In genomic region chr5:109691205-109691965, GRCm38 (mm10) we compare ENCODE assay signal across 8 mouse cellular contexts. TPM values are rescaled to one million over a fixed set of nuclear protein-coding genes. Genes with fewer than 3 reads are reported as not detected.
DNase-seq lines count a peak whose midpoint lies in the region; ATAC-seq and TF ChIP-seq lines count a peak whose summit lies in the region.
"Not testable (repeated sequence)": the region's sequence is repeated elsewhere in the genome, so short reads cannot be mapped to it uniquely, and the experiment has no call there.

No protein-coding gene starts in this region.

- in situ Hi-C loops in CH12.LX (cut with MboI; ENCODE audit: low pct_ligation_motif_present, low pct_unique_long_range_greater_than_20kb, low sequenced_read_pairs) = not testable (repeated sequence)

- H3K4me3 ChIP-seq in CH12.LX (replicated peaks in 1 of 3; ENCODE audit: low read depth in 2 of 3, low read length in 2 of 3, poor library complexity in 1 of 3) = peak overlapping the region; percentile 14 to 29 (median 17)
- peak overlapping the region; percentile 56 for H3K4me3 ChIP-seq in embryonic facial prominence, embryonic 11.5 days (ENCODE audit: low read depth, low read length)
- H3K4me3 ChIP-seq in forebrain, postnatal 0 days (ENCODE audit: low read depth, low read length) = peak overlapping the region; percentile 52
- peak overlapping the region; percentile 54 for H3K4me3 ChIP-seq in hindbrain, embryonic 12.5 days
- H3K4me3 ChIP-seq in kidney, embryonic 16.5 days (ENCODE audit: low read length) = peak overlapping the region; percentile 71
- peak overlapping the region; percentile 64 to 84; a peak in 3 of 4 replicates for H3K4me3 ChIP-seq in liver, embryonic 14.5 days (ENCODE audit: insufficient read depth in 1 of 2, low read depth in 2 of 2, low read length in 2 of 2)
- H3K4me3 ChIP-seq in midbrain, embryonic 14.5 days (replicated peaks; ENCODE audit: low read depth, low read length) = peak overlapping the region; percentile 55
- peak overlapping the region; percentile 69 for H3K4me3 ChIP-seq in stomach, embryonic 15.5 days (replicated peaks)

- not testable (repeated sequence) for TF ChIP-seq CTCF in CH12.LX (conservative IDR thresholded peaks at IDR 0.05 in 1 of 2, IDR thresholded peaks at IDR 0.05 in 1 of 2; ENCODE audit: low read depth in 2 of 2, low read length in 2 of 2); forebrain, postnatal 0 days (IDR thresholded peaks at IDR 0.05; ENCODE audit: low read depth); liver, embryonic 14.5 days (IDR thresholded peaks at IDR 0.05; ENCODE audit: low read depth)

- dilution Hi-C loops in CH12.LX (cut with MboI; ENCODE audit: extremely low pct_ligation_motif_present, extremely low pct_unique_long_range_greater_than_20kb, low sequenced_read_pairs) = not testable (repeated sequence)

- H3K36me3 ChIP-seq in CH12.LX (replicated peaks in 1 of 2; ENCODE audit: control insufficient read depth in 1 of 2, insufficient read depth in 1 of 2, low read length in 1 of 2); embryonic facial prominence, embryonic 11.5 days (replicated peaks; ENCODE audit: control insufficient read depth, insufficient read depth, low read depth, low read length); forebrain, postnatal 0 days (ENCODE audit: insufficient read depth); hindbrain, embryonic 12.5 days; kidney, embryonic 16.5 days (ENCODE audit: insufficient read depth, low read length); liver, embryonic 14.5 days (replicated peaks; ENCODE audit: control insufficient read depth, insufficient read depth, low read depth); midbrain, embryonic 14.5 days (ENCODE audit: control insufficient read depth, insufficient read depth, low read length); stomach, embryonic 15.5 days: not testable (repeated sequence)

- WGBS in embryonic facial prominence, embryonic 11.5 days = 60% methylated on average over 5 of the region's 5 CpGs
- WGBS in forebrain, postnatal 0 days = 58% methylated on average over 5 of the region's 5 CpGs
- 61% methylated on average over 5 of the region's 5 CpGs for WGBS in hindbrain, embryonic 12.5 days
- 54% methylated on average over 5 of the region's 5 CpGs for WGBS in kidney, embryonic 16.5 days
- 59% methylated on average over 5 of the region's 5 CpGs for WGBS in liver, embryonic 14.5 days (ENCODE audit: insufficient replicate concordance)
- WGBS in midbrain, embryonic 14.5 days = 59% methylated on average over 5 of the region's 5 CpGs
- 59% methylated on average over 5 of the region's 5 CpGs for WGBS in stomach, embryonic 15.5 days

- peak overlapping the region; percentile 36; the same call in 1 of the 2 replicates for H3K4me2 ChIP-seq in CH12.LX (ENCODE audit: insufficient read depth, low read depth, poor library complexity, severe bottlenecking)
- not testable (repeated sequence) for H3K4me2 ChIP-seq in embryonic facial prominence, embryonic 11.5 days (ENCODE audit: low read depth, low read length)
- H3K4me2 ChIP-seq in forebrain, postnatal 0 days (ENCODE audit: low read depth) = peak overlapping the region; percentile 72
- peak overlapping the region; percentile 75 for H3K4me2 ChIP-seq in hindbrain, embryonic 12.5 days (replicated peaks)
- H3K4me2 ChIP-seq in kidney, embryonic 16.5 days (replicated peaks; ENCODE audit: low read depth, low read length) = peak overlapping the region; percentile 63
- peak overlapping the region; percentile 73 for H3K4me2 ChIP-seq in liver, embryonic 14.5 days (ENCODE audit: low read depth)
- H3K4me2 ChIP-seq in midbrain, embryonic 14.5 days (ENCODE audit: low read length) = peak overlapping the region; percentile 68
- peak overlapping the region; percentile 77 for H3K4me2 ChIP-seq in stomach, embryonic 15.5 days

- peak overlapping the region; percentile 30 for H3K9ac ChIP-seq in CH12.LX (ENCODE audit: insufficient read depth, low read depth)
- not testable (repeated sequence) for H3K9ac ChIP-seq in embryonic facial prominence, embryonic 11.5 days (replicated peaks; ENCODE audit: low read length); hindbrain, embryonic 12.5 days; liver, embryonic 14.5 days (replicated peaks); stomach, embryonic 15.5 days
- H3K9ac ChIP-seq in forebrain, postnatal 0 days = peak overlapping the region; percentile 56
- peak overlapping the region; percentile 86 for H3K9ac ChIP-seq in kidney, embryonic 16.5 days (replicated peaks; ENCODE audit: low read length)
- H3K9ac ChIP-seq in midbrain, embryonic 14.5 days (replicated peaks; ENCODE audit: low read length) = peak overlapping the region; percentile 17; the same call in 1 of the 2 replicates

- TF ChIP-seq EP300 in CH12.LX (IDR thresholded peaks at IDR 0.05; ENCODE audit: low read length); liver, embryonic 14.5 days (IDR thresholded peaks at IDR 0.05; ENCODE audit: low read depth): not testable (repeated sequence)

- not testable (repeated sequence) for H3K4me1 ChIP-seq in CH12.LX (ENCODE audit: control insufficient read depth in 1 of 2, insufficient read depth in 2 of 2); embryonic facial prominence, embryonic 11.5 days (ENCODE audit: control insufficient read depth, insufficient read depth, low read length); forebrain, postnatal 0 days (ENCODE audit: insufficient read depth); hindbrain, embryonic 12.5 days; kidney, embryonic 16.5 days (ENCODE audit: insufficient read depth, low read length); liver, embryonic 14.5 days (replicated peaks; ENCODE audit: control insufficient read depth in 2 of 2, insufficient read depth in 2 of 2, low read length in 1 of 2); midbrain, embryonic 14.5 days (ENCODE audit: control insufficient read depth, insufficient read depth, low read length); stomach, embryonic 15.5 days

- DNase-seq in CH12.LX (ENCODE audit: extremely low read depth); embryonic facial prominence, embryonic 11.5 days (ENCODE audit: low spot score); forebrain, postnatal 0 days; liver, embryonic 14.5 days (ENCODE audit: low read depth in 3 of 3, low spot score in 3 of 3); midbrain, embryonic 14.5 days: not testable (repeated sequence)

- not testable (repeated sequence) for H3K9me3 ChIP-seq in CH12.LX (replicated peaks; ENCODE audit: low read length); embryonic facial prominence, embryonic 11.5 days (replicated peaks; ENCODE audit: control insufficient read depth, low read length); forebrain, postnatal 0 days (ENCODE audit: low read length); hindbrain, embryonic 12.5 days (replicated peaks); kidney, embryonic 16.5 days (ENCODE audit: low read length); liver, embryonic 14.5 days (ENCODE audit: control insufficient read depth, low read length); midbrain, embryonic 14.5 days (ENCODE audit: control insufficient read depth, low read length); stomach, embryonic 15.5 days

- H3K27ac ChIP-seq in CH12.LX (ENCODE audit: insufficient read depth, low read depth) = peak overlapping the region; percentile 9; the same call in 1 of the 2 replicates
- not testable (repeated sequence) for H3K27ac ChIP-seq in embryonic facial prominence, embryonic 11.5 days (replicated peaks; ENCODE audit: low read depth, low read length); forebrain, postnatal 0 days (ENCODE audit: low read depth, low read length); hindbrain, embryonic 12.5 days; liver, embryonic 14.5 days; midbrain, embryonic 14.5 days (replicated peaks; ENCODE audit: low read depth, low read length); stomach, embryonic 15.5 days
- 0 out of 2 replicates have a peak overlapping the region, but pooled peaks have one; percentile 29 for H3K27ac ChIP-seq in kidney, embryonic 16.5 days (ENCODE audit: low read length)

- not testable (repeated sequence) for H3K27me3 ChIP-seq in CH12.LX (replicated peaks); embryonic facial prominence, embryonic 11.5 days (ENCODE audit: control insufficient read depth, insufficient read depth, low read length); forebrain, postnatal 0 days (ENCODE audit: insufficient read depth, low read length); hindbrain, embryonic 12.5 days; kidney, embryonic 16.5 days (ENCODE audit: insufficient read depth, low read length); liver, embryonic 14.5 days (ENCODE audit: control insufficient read depth, insufficient read depth, low read length); midbrain, embryonic 14.5 days (ENCODE audit: control insufficient read depth, insufficient read depth, low read length); stomach, embryonic 15.5 days (replicated peaks)

- not testable (repeated sequence) for H3K79me2 ChIP-seq in CH12.LX (replicated peaks; ENCODE audit: control insufficient read depth, extremely low read depth, insufficient read depth, poor library complexity, severe bottlenecking)

- TF ChIP-seq POLR2A in CH12.LX (IDR thresholded peaks at IDR 0.05; ENCODE audit: low read depth, low read length) = not testable (repeated sequence)

- 0 out of 2 replicates have a peak, but pooled peaks have one; percentile 7 for ATAC-seq in embryonic facial prominence, embryonic 11.5 days (replicated peaks; ENCODE audit: insufficient number of reproducible peaks, low FRiP score, low TSS enrichment, low read depth)
- not testable (repeated sequence) for ATAC-seq in forebrain, postnatal 0 days; liver, embryonic 14.5 days (ENCODE audit: insufficient read depth); midbrain, embryonic 14.5 days (ENCODE audit: low FRiP score, low TSS enrichment); stomach, embryonic 15.5 days (ENCODE audit: insufficient read depth, low FRiP score, low read depth)
- ATAC-seq in hindbrain, embryonic 12.5 days (ENCODE audit: low FRiP score) = peak; percentile 12; the same call in 1 of the 2 replicates
- peak; percentile 6; the same call in 1 of the 2 replicates for ATAC-seq in kidney, embryonic 16.5 days (ENCODE audit: low FRiP score, low TSS enrichment)

- not testable (repeated sequence) for TF ChIP-seq RAD21 in CH12.LX (IDR thresholded peaks at IDR 0.05; ENCODE audit: low read depth, low read length)

RNA-seq across cellular contexts. Expression of gene 5430403G16Rik, which starts 0.5 kb away (rescaled TPM):
- total RNA-seq in CH12.LX (2012; rRNA removed) (3.8 and 4.0 TPM in 2 replicates), CH12.LX (2014; rRNA removed) (7.0 and 7.4 TPM in 2 replicates)
- polyA plus RNA-seq in CH12.LX (2012; ENCODE audit: insufficient read length, low read depth) = 3.1 and 3.3 TPM in 2 replicates
- 2.8 and 3.1 TPM in 2 replicates for polyA plus RNA-seq in embryonic facial prominence, embryonic 11.5 days (2014; fragmentation: Nextera tagmentation; extraction: Ambion mirVana)
- total RNA-seq in forebrain, postnatal 0 days (2014; rRNA removed) = 0.85 and 1.3 TPM in 2 replicates
- polyA plus RNA-seq in forebrain, postnatal 0 days (2015; fragmentation: Nextera tagmentation; extraction: Ambion mirVana) = 0.44 and 0.74 TPM in 2 replicates
- 2.1 and 2.4 TPM in 2 replicates for polyA plus RNA-seq in hindbrain, embryonic 12.5 days (2016; fragmentation: Nextera tagmentation; extraction: Ambion mirVana)
- 3.5 and 3.6 TPM in 2 replicates for polyA plus RNA-seq in kidney, embryonic 16.5 days (2015; fragmentation: Nextera tagmentation; extraction: Ambion mirVana)
- polyA plus RNA-seq in liver, embryonic 14.5 days (2012; rRNA removed) = 0.12 and 0.26 TPM in 2 replicates
- polyA plus RNA-seq in liver, embryonic 14.5 days (2014; fragmentation: Nextera tagmentation; extraction: Ambion mirVana) = 0.27 and 0.43 TPM in 2 replicates
- polyA plus RNA-seq in midbrain, embryonic 14.5 days (2014; fragmentation: Nextera tagmentation; extraction: Ambion mirVana) = 1.7 and 2.0 TPM in 2 replicates
- polyA plus RNA-seq in stomach, embryonic 15.5 days (2015; fragmentation: Nextera tagmentation; extraction: Ambion mirVana) = 2.8 and 3.7 TPM in 2 replicates

Comparison
In these comparisons a context has a peak if more than half of its experiments do, and no peak if none do; other contexts are left out.
1. H3K4me3 ChIP-seq: peak in every context shown above with its lines; median percentile 74 in liver, embryonic 14.5 days; 71 in kidney, embryonic 16.5 days; 69 in stomach, embryonic 15.5 days; 56 in embryonic facial prominence, embryonic 11.5 days; 55 in midbrain, embryonic 14.5 days; 54 in hindbrain, embryonic 12.5 days; 52 in forebrain, postnatal 0 days; 17 in CH12.LX.